Mouse (Mus musculus): ENCODE results near the gene Dock6. TPM values are rescaled to one million over a fixed set of nuclear protein-coding genes. Genes with fewer than 3 reads are reported as not detected.

Gene Dock6
- total and polyA plus RNA-seq, 3 experiments = 0.79 to 3.6 (median 3.3) TPM

- H3K36me3 ChIP-seq (replicated peaks in 1 of 2; ENCODE audit: control insufficient read depth in 1 of 2, insufficient read depth in 1 of 2, low read length in 1 of 2) = peaks cover 28 to 83% of the 10 kb centered on the region in 2 experiments
- H3K4me2 ChIP-seq (ENCODE audit: insufficient read depth, low read depth, poor library complexity, severe bottlenecking) = no peak overlapping the region
- H3K4me3 ChIP-seq (replicated peaks in 1 of 3; ENCODE audit: low read depth in 2 of 3, low read length in 2 of 3, poor library complexity in 1 of 3) = no peak overlapping the region
- in situ Hi-C loops (cut with MboI; ENCODE audit: low pct_ligation_motif_present, low pct_unique_long_range_greater_than_20kb, low sequenced_read_pairs) (no loop called here), dilution Hi-C loops (cut with MboI; ENCODE audit: extremely low pct_ligation_motif_present, extremely low pct_unique_long_range_greater_than_20kb, low sequenced_read_pairs) (no loop called here)
- no peak overlapping the region for H3K9ac ChIP-seq (ENCODE audit: insufficient read depth, low read depth)
- no peaks in the 10 kb centered on the region for H3K79me2 ChIP-seq (replicated peaks; ENCODE audit: control insufficient read depth, extremely low read depth, insufficient read depth, poor library complexity, severe bottlenecking)
- peaks cover 0 to 15% of the 10 kb centered on the region in 2 experiments; a peak in 1 of 4 replicates for H3K4me1 ChIP-seq (ENCODE audit: control insufficient read depth in 1 of 2, insufficient read depth in 2 of 2)
- H3K9me3 ChIP-seq (replicated peaks; ENCODE audit: low read length) = no peaks in the 10 kb centered on the region
- H3K27me3 ChIP-seq (replicated peaks) = no peaks in the 10 kb centered on the region
- TF ChIP-seq POLR2A (IDR thresholded peaks at IDR 0.05; ENCODE audit: low read depth, low read length) = no peak
- no peak for DNase-seq (ENCODE audit: extremely low read depth)
- H3K27ac ChIP-seq (ENCODE audit: insufficient read depth, low read depth) = no peak overlapping the region
These were observed 101.1 kb downstream of the Dock6 start for GRCm38 (mm10) chr9:21751347-21751746.

GRCm38 (mm10) chr9:21750370-21750769 lies 102.1 kb downstream of the Dock6 start:
- dilution Hi-C loops (cut with MboI; ENCODE audit: extremely low pct_ligation_motif_present, extremely low pct_unique_long_range_greater_than_20kb, low sequenced_read_pairs) = no loop called here
- no peak overlapping the region for H3K27ac ChIP-seq (ENCODE audit: insufficient read depth, low read depth)
- no peaks in the 10 kb centered on the region for H3K79me2 ChIP-seq (replicated peaks; ENCODE audit: control insufficient read depth, extremely low read depth, insufficient read depth, poor library complexity, severe bottlenecking)
- H3K9me3 ChIP-seq (replicated peaks; ENCODE audit: low read length) = no peaks in the 10 kb centered on the region
- TF ChIP-seq CHD2 (IDR thresholded peaks at IDR 0.05; ENCODE audit: low read length) (no peak), JUND (conservative IDR thresholded peaks at IDR 0.05; ENCODE audit: low read depth, low read length) (no peak), UBTF (IDR thresholded peaks at IDR 0.05; ENCODE audit: low read depth, low read length) (no peak), ETS1 (conservative IDR thresholded peaks at IDR 0.05; ENCODE audit: low read depth, low read length) (no peak), CHD1 (IDR thresholded peaks at IDR 0.05; ENCODE audit: low read depth, low read length) (no peak), MXI1 (IDR thresholded peaks at IDR 0.05; ENCODE audit: low read depth, low read length) (no peak), NRF1 (IDR thresholded peaks at IDR 0.05; ENCODE audit: low read depth, low read length) (no peak), BHLHE40 (IDR thresholded peaks at IDR 0.05; ENCODE audit: low read depth, low read length) (no peak), ZC3H11A (IDR thresholded peaks at IDR 0.05; ENCODE audit: low read depth, low read length) (no peak), PAX5 (IDR thresholded peaks at IDR 0.05; ENCODE audit: low read length) (no peak), ZNF384 (IDR thresholded peaks at IDR 0.05; ENCODE audit: low read depth, low read length) (no peak), SMC3 (IDR thresholded peaks at IDR 0.05; ENCODE audit: low read depth, low read length) (no peak), POLR2AphosphoS2 (IDR thresholded peaks at IDR 0.05; ENCODE audit: low read depth, low read length) (no peak), MAX (IDR thresholded peaks at IDR 0.05; ENCODE audit: low read length) (no peak), E2F4 (IDR thresholded peaks at IDR 0.05; ENCODE audit: insufficient replicate concordance, low read depth, low read length) (no peak), HCFC1 (IDR thresholded peaks at IDR 0.05; ENCODE audit: low read depth, low read length) (no peak), ELF1 (IDR thresholded peaks at IDR 0.05; ENCODE audit: low read depth, low read length) (no peak)
- DNase-seq (ENCODE audit: extremely low read depth) = no peak
- H3K9ac ChIP-seq (ENCODE audit: insufficient read depth, low read depth) = no peak overlapping the region
- H3K36me3 ChIP-seq (replicated peaks in 1 of 2; ENCODE audit: control insufficient read depth in 1 of 2, insufficient read depth in 1 of 2, low read length in 1 of 2) = peaks cover 34 to 85% of the 10 kb centered on the region in 2 experiments
- no peaks in the 10 kb centered on the region for H3K27me3 ChIP-seq (replicated peaks)
- H3K4me3 ChIP-seq (replicated peaks in 1 of 3; ENCODE audit: low read depth in 2 of 3, low read length in 2 of 3, poor library complexity in 1 of 3) = no peak overlapping the region
- in situ Hi-C loops (cut with MboI; ENCODE audit: low pct_ligation_motif_present, low pct_unique_long_range_greater_than_20kb, low sequenced_read_pairs) = no loop called here
- no peak overlapping the region for H3K4me2 ChIP-seq (ENCODE audit: insufficient read depth, low read depth, poor library complexity, severe bottlenecking)
- peaks cover 0 to 15% of the 10 kb centered on the region in 2 experiments; a peak in 1 of 4 replicates for H3K4me1 ChIP-seq (ENCODE audit: control insufficient read depth in 1 of 2, insufficient read depth in 2 of 2)

Other genes starting within 250 kb of the Dock6 start
- gene Smarca4, start 236.5 kb downstream of the Dock6 start, total RNA-seq (2012; rRNA removed) = 74.3 and 78.9 TPM in 2 replicates
- gene Smarca4, start 236.5 kb downstream of the Dock6 start, total RNA-seq (2014; rRNA removed) = 30.7 and 33.8 TPM in 2 replicates
- 76.1 and 86.2 TPM in 2 replicates for gene Smarca4, start 236.5 kb downstream of the Dock6 start, polyA plus RNA-seq (2012; ENCODE audit: insufficient read length, low read depth)
- gene Ldlr, start 129.2 kb downstream of the Dock6 start, total RNA-seq (2012; rRNA removed) = 24.9 and 28.2 TPM in 2 replicates
- 18.3 and 24.0 TPM in 2 replicates for gene Ldlr, start 129.2 kb downstream of the Dock6 start, total RNA-seq (2014; rRNA removed)
- 31.0 and 34.7 TPM in 2 replicates for gene Ldlr, start 129.2 kb downstream of the Dock6 start, polyA plus RNA-seq (2012; ENCODE audit: insufficient read length, low read depth)
- 83.2 and 91.6 TPM in 2 replicates for gene Spc24, start 92.3 kb downstream of the Dock6 start, total RNA-seq (2012; rRNA removed)
- 77.6 and 82.7 TPM in 2 replicates for gene Spc24, start 92.3 kb downstream of the Dock6 start, total RNA-seq (2014; rRNA removed)
- 74.3 and 113 TPM in 2 replicates for gene Spc24, start 92.3 kb downstream of the Dock6 start, polyA plus RNA-seq (2012; ENCODE audit: insufficient read length, low read depth)
- 1.6 and 2.3 TPM in 2 replicates for gene Kank2, start 53.9 kb downstream of the Dock6 start, total RNA-seq (2012; rRNA removed)
- 0.09 and 0.14 TPM in 2 replicates for gene Kank2, start 53.9 kb downstream of the Dock6 start, total RNA-seq (2014; rRNA removed)
- gene Kank2, start 53.9 kb downstream of the Dock6 start, polyA plus RNA-seq (2012; ENCODE audit: insufficient read length, low read depth) = 0.60 and 0.63 TPM in 2 replicates
- not detected in 2 replicates for gene Angptl8, start 17.1 kb downstream of the Dock6 start, total RNA-seq (2012; rRNA removed)
- not detected in 2 replicates for gene Angptl8, start 17.1 kb downstream of the Dock6 start, total RNA-seq (2014; rRNA removed)
- gene Angptl8, start 17.1 kb downstream of the Dock6 start, polyA plus RNA-seq (2012; ENCODE audit: insufficient read length, low read depth) = not detected in 2 replicates
- gene Rab3d, start 65.6 kb upstream of the Dock6 start, total RNA-seq (2012; rRNA removed) = 2.0 and 3.7 TPM in 2 replicates
- gene Rab3d, start 65.6 kb upstream of the Dock6 start, total RNA-seq (2014; rRNA removed) = 0.77 and 0.90 TPM in 2 replicates
- gene Rab3d, start 65.6 kb upstream of the Dock6 start, polyA plus RNA-seq (2012; ENCODE audit: insufficient read length, low read depth) = 0.35 and 0.91 TPM in 2 replicates
- not detected in 2 replicates for gene Ccdc159, start 74.8 kb upstream of the Dock6 start, total RNA-seq (2012; rRNA removed)
- gene Ccdc159, start 74.8 kb upstream of the Dock6 start, total RNA-seq (2014; rRNA removed) = not detected in 2 replicates
- not detected in 2 replicates for gene Ccdc159, start 74.8 kb upstream of the Dock6 start, polyA plus RNA-seq (2012; ENCODE audit: insufficient read length, low read depth)
- 2.4 and 2.9 TPM in 2 replicates for gene Tmem205, start 74.9 kb upstream of the Dock6 start, total RNA-seq (2012; rRNA removed)
- 2.4 and 2.9 TPM in 2 replicates for gene Tmem205, start 74.9 kb upstream of the Dock6 start, total RNA-seq (2014; rRNA removed)
- 0.87 and 1.6 TPM in 2 replicates for gene Tmem205, start 74.9 kb upstream of the Dock6 start, polyA plus RNA-seq (2012; ENCODE audit: insufficient read length, low read depth)
- not detected in 2 replicates for gene Plppr2, start 84.4 kb upstream of the Dock6 start, total RNA-seq (2012; rRNA removed)
- gene Plppr2, start 84.4 kb upstream of the Dock6 start, total RNA-seq (2014; rRNA removed) = not detected in 2 replicates
- gene Plppr2, start 84.4 kb upstream of the Dock6 start, polyA plus RNA-seq (2012; ENCODE audit: insufficient read length, low read depth) = not detected in 2 replicates
- 4.0 and 4.4 TPM in 2 replicates for gene Swsap1, start 103.1 kb upstream of the Dock6 start, total RNA-seq (2012; rRNA removed)
- 4.1 and 4.4 TPM in 2 replicates for gene Swsap1, start 103.1 kb upstream of the Dock6 start, total RNA-seq (2014; rRNA removed)
- gene Swsap1, start 103.1 kb upstream of the Dock6 start, polyA plus RNA-seq (2012; ENCODE audit: insufficient read length, low read depth) = 2.9 and 3.1 TPM in 2 replicates
- gene Epor, start 110.9 kb upstream of the Dock6 start, total RNA-seq (2012; rRNA removed) = 0.80 and 2.0 TPM in 2 replicates
- not detected in 2 replicates for gene Epor, start 110.9 kb upstream of the Dock6 start, total RNA-seq (2014; rRNA removed)
- gene Epor, start 110.9 kb upstream of the Dock6 start, polyA plus RNA-seq (2012; ENCODE audit: insufficient read length, low read depth) = 0.18 and 0.20 TPM in 2 replicates
- gene Rgl3, start 136.8 kb upstream of the Dock6 start, total RNA-seq (2012; rRNA removed) = not detected in 2 replicates
- not detected in 2 replicates for gene Rgl3, start 136.8 kb upstream of the Dock6 start, total RNA-seq (2014; rRNA removed)
- not detected in 2 replicates for gene Rgl3, start 136.8 kb upstream of the Dock6 start, polyA plus RNA-seq (2012; ENCODE audit: insufficient read length, low read depth)
- 0.21 and 0.25 TPM in 2 replicates for gene Ccdc151, start 150.0 kb upstream of the Dock6 start, total RNA-seq (2012; rRNA removed)
- 0.13 and 0.20 TPM in 2 replicates for gene Ccdc151, start 150.0 kb upstream of the Dock6 start, total RNA-seq (2014; rRNA removed)
- 0.16 and 0.23 TPM in 2 replicates for gene Ccdc151, start 150.0 kb upstream of the Dock6 start, polyA plus RNA-seq (2012; ENCODE audit: insufficient read length, low read depth)
- gene Prkcsh, start 150.2 kb upstream of the Dock6 start, total RNA-seq (2012; rRNA removed) = 144 and 160 TPM in 2 replicates
- gene Prkcsh, start 150.2 kb upstream of the Dock6 start, total RNA-seq (2014; rRNA removed) = 65.5 and 72.1 TPM in 2 replicates
- 143 and 148 TPM in 2 replicates for gene Prkcsh, start 150.2 kb upstream of the Dock6 start, polyA plus RNA-seq (2012; ENCODE audit: insufficient read length, low read depth)
- gene Elavl3, start 199.4 kb upstream of the Dock6 start, total RNA-seq (2012; rRNA removed) = 0.04 TPM in 1 of 2 replicates, not detected in the other
- gene Elavl3, start 199.4 kb upstream of the Dock6 start, total RNA-seq (2014; rRNA removed) = not detected in 2 replicates
- 0.06 and 0.10 TPM in 2 replicates for gene Elavl3, start 199.4 kb upstream of the Dock6 start, polyA plus RNA-seq (2012; ENCODE audit: insufficient read length, low read depth)
- gene Gm49318, start 218.6 kb upstream of the Dock6 start, total RNA-seq (2012; rRNA removed) = not detected in 2 replicates
- not detected in 2 replicates for gene Gm49318, start 218.6 kb upstream of the Dock6 start, total RNA-seq (2014; rRNA removed)
- not detected in 2 replicates for gene Gm49318, start 218.6 kb upstream of the Dock6 start, polyA plus RNA-seq (2012; ENCODE audit: insufficient read length, low read depth)
- gene Zfp653, start 218.7 kb upstream of the Dock6 start, total RNA-seq (2012; rRNA removed) = 8.9 and 9.0 TPM in 2 replicates
- 9.3 and 10.4 TPM in 2 replicates for gene Zfp653, start 218.7 kb upstream of the Dock6 start, total RNA-seq (2014; rRNA removed)
- gene Zfp653, start 218.7 kb upstream of the Dock6 start, polyA plus RNA-seq (2012; ENCODE audit: insufficient read length, low read depth) = 10.1 and 11.4 TPM in 2 replicates
- gene Ecsit, start 232.8 kb upstream of the Dock6 start, total RNA-seq (2012; rRNA removed) = 57.1 and 59.4 TPM in 2 replicates
- gene Ecsit, start 232.8 kb upstream of the Dock6 start, total RNA-seq (2014; rRNA removed) = 37.7 and 38.7 TPM in 2 replicates
- gene Ecsit, start 232.8 kb upstream of the Dock6 start, polyA plus RNA-seq (2012; ENCODE audit: insufficient read length, low read depth) = 45.2 and 48.5 TPM in 2 replicates
- not detected in 2 replicates for gene Cnn1, start 246.6 kb upstream of the Dock6 start, total RNA-seq (2012; rRNA removed)
- gene Cnn1, start 246.6 kb upstream of the Dock6 start, total RNA-seq (2014; rRNA removed) = not detected in 2 replicates
- gene Cnn1, start 246.6 kb upstream of the Dock6 start, polyA plus RNA-seq (2012; ENCODE audit: insufficient read length, low read depth) = not detected in 2 replicates